Mouse (Mus musculus): ENCODE data around the gene Kctd21. TPM values are rescaled to one million over a fixed set of nuclear protein-coding genes. Genes with fewer than 3 reads are reported as not detected.
A peak's percentile ranks its signal among the peaks of the same experiment; 100 is the strongest.

The Kctd21 gene
- total RNA-seq (2021): 10 to 100 TPM; 13.7 to 15.1 TPM
- long read RNA-seq, experiment 1, transcript Kctd21-201 (2 exons, 2,966 nt): major isoform, 9 of 15 reads
- long read RNA-seq, experiment 1, partial matches to known transcripts: 5 of 15 reads
- long read RNA-seq, experiment 1, other reads (novel, unspliced or antisense): 1 of 15 reads
- long read RNA-seq, experiment 2, transcript Kctd21-201 (2 exons, 2,966 nt): major isoform, 9 of 13 reads
- long read RNA-seq, experiment 2, partial matches to known transcripts: 4 of 13 reads
- long read RNA-seq, experiment 2, other reads (novel, unspliced or antisense): 0 of 13 reads

DNA sequence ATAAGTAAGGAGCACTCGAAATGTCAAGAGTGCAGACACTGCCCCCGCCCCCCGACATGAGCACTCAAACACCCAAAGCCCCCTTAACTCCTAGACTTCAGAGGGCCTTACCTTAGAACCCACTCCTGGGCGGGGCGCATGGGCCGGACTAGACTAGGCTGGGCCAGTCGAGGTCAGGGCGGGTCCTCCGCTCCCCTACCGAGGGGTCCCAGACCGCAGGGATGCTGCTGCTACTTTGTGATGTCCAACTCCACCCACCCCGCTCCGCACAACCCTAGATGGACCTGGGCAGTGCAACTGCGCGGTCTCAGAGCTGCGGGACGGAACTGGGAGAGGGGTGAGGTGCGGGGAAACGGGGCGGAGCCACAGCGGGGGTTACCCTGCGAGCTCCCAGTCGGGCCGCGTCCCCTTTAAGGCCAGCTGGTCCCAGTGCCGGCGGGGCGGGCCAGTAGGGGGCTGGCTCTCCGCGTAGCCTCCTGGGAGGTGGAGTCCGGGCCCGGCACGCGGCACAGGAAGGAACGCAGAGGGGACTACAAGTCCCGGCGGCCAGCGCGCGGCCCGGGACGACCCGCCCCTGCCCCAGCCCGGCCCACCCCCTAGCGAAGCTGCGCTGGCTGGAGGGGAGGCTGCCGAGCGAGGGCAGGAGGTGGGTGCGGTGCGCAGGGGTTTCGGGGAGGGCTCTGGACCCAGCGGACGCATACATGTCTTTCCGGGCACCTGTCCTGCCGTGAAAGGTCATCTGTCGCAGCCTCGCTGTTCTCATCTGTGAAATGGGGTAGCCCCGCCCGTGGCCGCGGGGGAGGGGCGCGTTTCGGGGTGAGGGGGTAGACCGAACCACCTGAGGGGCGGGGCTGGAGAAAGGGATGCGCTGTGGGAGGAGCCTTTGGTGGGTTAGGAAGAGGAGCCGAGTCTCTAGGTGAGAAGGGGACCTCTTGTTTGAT lies at the start of gene Kctd21, which contains the start of gene Usp35:
TSS of gene Kctd21 (plus strand) at position 602 of the 941 bp plus-strand sequence.
TSS of gene Usp35 (minus strand) at position 295 of the 941 bp plus-strand sequence.
- DNase-seq (ENCODE audit: low spot score in 2 of 2): peak; percentile 93 to 95

DNA sequence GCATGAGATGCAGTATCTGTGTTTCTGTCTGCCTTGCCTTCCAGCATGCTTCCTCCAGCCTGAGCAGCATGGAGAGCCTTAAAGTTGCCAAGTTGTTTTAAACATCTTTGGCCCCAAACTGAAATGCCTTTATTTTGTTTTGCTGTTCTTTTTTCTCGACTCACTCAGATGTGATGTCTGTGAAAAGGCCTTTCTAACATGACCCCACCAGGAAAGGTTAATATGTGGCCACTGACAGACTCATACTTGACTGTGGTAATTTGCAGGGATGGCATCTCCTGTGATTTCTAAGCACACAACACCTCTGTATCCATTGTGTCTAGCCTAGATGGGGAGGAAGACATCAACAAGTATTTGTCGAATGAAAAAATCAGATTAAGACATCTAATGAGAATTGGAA lies 35.1 kb upstream of the Kctd21 start:
- no peak for DNase-seq (ENCODE audit: low spot score in 2 of 2)

DNA sequence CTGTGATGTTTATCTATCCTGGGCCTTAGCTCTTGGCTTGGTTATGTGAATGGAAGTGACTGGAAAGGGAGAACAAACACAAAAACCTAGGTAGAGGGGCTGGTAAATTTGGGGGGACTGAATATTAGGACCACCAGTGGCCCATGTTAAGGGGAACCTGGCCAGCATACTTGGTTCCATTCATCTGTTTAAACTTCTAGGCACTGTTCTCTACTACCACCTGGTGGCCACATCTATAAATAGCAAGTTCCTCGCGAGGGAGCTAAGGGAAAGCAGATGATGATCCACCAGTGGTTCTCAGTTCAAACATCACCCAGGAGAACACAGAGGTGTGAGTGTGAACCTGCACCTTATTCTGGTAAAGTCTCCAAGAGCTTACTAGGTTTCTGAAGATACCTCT lies 34.7 kb upstream of the Kctd21 start:
- peak; percentile 74 to 76 for DNase-seq (ENCODE audit: low spot score in 2 of 2)

DNA sequence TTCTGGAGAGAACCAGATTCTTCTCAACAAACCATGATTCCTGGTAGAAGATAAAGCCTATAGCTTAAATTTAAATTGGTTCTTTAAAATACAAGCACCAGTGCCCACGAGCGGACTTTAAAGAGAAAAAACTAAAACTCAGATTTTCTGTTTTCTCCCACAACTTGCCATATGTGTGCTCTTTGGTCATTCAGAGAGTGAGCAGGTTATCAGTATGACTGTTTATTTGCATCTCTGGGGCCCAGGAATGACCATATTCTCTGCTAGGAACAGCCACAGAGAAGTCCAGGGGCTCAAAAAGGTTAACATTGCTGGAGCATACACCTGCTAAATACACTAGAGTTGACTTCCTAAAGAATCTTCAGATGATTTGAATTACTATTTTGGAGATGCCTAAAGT lies 33.8 kb upstream of the Kctd21 start:
- DNase-seq (ENCODE audit: low spot score in 2 of 2): no peak

DNA sequence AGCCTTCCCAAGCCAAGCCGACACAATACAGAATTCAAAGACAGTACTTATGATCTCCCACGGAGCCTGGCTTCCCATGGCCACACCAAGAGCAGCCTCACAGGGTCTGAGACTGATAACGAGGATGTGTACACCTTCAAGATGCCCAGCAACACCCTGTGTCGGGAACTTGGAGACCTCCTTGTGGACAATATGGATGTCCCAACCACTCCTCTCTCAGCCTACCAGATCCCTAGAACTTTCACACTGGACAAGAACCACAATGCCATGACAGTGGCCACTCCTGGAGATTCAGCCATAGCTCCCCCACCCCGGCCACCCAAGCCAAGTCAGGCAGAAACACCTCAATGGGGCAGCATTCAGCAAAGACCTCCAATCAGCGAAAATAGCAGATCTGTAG lies 33.2 kb upstream of the Kctd21 start:
- peak in 1 of 2 experiments; percentile 1 for DNase-seq (ENCODE audit: low spot score in 2 of 2)

DNA sequence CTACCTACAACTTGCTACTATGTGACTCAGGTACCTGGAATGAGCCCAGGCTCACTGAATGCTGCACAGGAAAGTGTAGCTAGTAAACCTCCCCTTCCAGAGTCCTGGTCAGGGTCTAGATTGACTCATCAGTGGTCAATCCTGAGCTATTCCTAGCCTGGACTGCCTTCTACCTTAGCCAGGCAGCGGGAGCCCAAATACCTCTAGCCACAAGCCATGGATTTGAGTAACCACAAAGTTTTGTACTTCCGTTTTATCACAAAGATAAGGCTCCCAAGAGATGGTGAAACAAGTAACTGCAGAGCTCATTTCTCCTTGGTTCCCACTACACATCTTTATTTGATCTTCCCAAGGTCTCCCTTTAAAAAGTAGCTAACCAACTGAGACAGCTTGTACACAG lies 31.2 kb upstream of the Kctd21 start:
- no peak for DNase-seq (ENCODE audit: low spot score in 2 of 2)

DNA sequence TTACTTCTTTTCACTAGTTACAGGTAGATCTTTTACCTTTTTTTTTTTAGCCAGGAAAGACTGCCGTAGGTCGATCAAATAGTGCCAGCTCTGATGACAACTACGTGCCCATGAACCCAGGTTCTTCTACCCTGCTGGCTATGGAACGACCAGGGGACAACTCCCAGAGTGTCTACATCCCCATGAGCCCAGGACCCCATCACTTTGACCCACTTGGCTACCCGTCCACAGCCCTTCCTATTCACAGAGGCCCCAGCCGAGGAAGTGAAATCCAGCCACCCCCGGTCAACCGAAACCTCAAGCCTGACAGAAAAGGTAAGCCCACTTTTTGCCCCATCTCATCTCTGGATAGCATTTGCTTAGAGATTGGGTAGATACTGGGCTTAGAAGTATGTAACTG lies 30.8 kb upstream of the Kctd21 start:
- DNase-seq (ENCODE audit: low spot score in 2 of 2): peak in 1 of 2 experiments; percentile 0

DNA sequence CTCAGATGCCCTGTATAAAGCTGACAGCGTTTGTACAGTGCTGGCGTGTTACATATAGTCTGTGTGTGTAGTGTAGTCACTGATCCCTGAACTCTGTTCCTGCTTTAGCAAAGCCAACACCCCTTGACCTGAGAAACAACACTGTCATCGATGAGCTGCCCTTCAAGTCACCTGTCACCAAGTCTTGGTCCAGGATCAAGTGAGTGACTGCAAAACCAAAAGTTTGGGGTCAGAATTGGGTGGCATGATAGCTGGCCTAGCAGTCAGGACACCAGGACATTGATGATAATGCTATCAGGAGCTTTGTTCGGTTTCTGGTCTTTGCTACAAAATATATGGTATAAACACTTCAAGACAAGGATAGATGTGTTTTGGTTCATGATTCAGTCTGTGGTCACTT lies 29.9 kb upstream of the Kctd21 start:
- DNase-seq (ENCODE audit: low spot score in 2 of 2): no peak

DNA sequence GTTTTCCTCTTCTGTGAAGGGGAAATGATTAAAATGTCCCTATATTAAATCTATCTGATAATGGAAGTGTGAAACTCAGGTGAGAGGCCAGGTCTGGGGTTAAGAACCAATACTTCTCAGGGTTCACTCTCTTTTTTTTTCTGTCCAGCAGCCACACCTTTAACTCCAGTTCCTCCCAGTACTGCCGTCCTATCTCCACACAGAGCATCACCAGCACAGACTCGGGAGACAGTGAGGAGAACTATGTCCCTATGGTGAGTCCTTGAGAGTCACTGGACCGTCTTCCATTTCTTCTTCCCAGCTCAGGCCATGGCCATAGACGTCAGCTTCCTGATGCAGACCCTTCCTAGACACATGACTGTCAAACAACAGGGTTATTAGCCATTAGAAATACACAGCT lies 29.3 kb upstream of the Kctd21 start:
- DNase-seq (ENCODE audit: low spot score in 2 of 2): peak in 1 of 2 experiments; percentile 0

DNA sequence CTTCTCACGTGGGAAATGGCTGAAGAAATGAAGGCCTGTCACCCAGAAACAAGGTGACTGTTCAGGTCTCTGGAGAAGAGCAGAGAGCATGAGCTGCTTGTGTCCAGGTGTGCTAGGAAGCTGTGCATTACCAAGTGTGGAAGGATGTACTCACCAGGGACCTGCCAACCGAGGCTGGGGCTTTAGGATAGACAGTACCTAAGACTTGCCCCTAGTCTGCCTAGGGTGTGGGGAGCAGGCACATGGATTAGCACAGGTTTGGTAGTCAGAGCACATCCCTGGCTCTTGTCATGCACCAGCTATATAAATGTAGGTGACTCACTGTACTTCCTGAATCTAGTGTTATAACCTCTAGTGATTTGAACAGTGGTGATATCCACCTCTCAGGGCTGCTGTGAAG lies 28.5 kb upstream of the Kctd21 start:
- peak in 1 of 2 experiments; percentile 1 for DNase-seq (ENCODE audit: low spot score in 2 of 2)

DNA sequence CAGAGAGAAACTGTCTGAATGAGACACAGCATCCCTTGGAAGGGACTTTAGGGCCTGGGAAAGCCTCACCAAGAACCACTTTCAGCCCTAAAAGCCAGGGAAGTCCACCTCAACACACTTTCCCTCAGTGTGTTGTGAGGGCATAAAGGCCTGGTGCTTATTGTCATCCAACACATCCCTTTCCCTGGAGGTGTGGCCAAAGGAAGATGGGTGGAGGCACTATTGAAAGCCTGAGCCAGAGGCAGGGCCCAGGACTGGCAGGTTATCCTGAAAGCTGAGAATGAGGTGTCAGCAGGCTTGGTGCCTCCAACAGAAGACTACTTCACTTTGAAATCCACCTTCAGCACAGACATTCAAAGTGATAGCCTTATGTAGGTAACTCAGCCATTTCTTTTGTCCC lies 27.7 kb upstream of the Kctd21 start:
- DNase-seq (ENCODE audit: low spot score in 2 of 2): peak in 1 of 2 experiments; percentile 0

DNA sequence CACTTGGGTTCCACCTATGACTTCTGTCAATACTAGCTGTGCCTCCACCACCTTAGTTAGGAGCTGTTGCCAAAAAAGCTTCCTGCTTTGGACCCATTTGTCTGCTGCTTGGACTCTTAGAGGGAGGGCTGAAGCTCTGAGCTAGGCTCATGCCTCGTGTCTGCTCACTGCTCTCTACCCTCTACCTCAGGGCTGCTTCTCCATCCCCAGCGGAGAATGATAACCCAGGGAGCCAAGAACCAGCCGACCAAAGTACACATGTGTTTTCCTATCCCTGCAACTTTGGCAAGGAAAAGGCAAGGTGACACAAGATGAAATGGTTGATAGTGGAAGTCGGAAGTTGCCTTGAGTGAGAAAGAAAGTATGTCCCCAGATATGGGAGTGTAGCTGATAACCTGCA lies 26.9 kb upstream of the Kctd21 start:
- no peak for DNase-seq (ENCODE audit: low spot score in 2 of 2)

DNA sequence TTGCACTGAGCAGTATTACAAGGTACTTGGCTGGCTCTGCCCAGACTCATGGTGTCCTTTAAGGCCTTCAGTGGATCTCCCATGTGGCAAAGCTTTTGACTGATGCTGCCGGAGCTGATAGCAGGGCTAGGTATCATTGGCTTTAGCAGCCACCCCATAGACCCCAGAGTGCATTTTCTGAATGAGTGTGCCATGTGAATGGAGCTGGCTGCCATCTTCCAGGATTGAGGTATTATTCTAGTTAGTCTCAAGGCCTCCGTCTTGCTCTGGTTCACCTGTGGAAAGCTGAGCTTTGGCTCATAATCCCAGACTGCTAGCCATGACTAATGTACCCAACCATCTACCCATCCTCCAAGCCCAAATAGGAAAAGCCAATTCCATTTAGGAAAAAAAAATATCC lies 25.3 kb upstream of the Kctd21 start:
- no peak for DNase-seq (ENCODE audit: low spot score in 2 of 2)

DNA sequence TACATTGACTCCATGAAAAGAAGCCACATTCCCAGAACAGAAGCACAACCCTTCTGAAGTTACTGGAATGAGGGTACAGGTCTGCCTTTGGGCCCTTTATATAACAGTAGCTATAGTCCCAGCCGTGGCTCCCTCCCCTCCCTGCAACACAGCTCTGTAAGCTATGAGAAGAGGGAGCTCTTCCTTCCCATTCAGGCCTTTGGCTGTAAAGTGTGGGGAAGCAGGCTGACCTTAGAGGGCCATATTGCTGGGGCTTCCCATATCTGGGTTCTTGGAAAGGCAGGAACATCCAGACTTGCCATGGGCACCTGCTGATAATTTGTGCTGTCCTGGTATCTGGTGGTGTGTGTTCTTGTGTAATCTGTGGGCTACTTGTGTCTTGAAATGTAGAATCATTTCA lies 24.6 kb upstream of the Kctd21 start:
- peak in 1 of 2 experiments; percentile 0 for DNase-seq (ENCODE audit: low spot score in 2 of 2)

DNA sequence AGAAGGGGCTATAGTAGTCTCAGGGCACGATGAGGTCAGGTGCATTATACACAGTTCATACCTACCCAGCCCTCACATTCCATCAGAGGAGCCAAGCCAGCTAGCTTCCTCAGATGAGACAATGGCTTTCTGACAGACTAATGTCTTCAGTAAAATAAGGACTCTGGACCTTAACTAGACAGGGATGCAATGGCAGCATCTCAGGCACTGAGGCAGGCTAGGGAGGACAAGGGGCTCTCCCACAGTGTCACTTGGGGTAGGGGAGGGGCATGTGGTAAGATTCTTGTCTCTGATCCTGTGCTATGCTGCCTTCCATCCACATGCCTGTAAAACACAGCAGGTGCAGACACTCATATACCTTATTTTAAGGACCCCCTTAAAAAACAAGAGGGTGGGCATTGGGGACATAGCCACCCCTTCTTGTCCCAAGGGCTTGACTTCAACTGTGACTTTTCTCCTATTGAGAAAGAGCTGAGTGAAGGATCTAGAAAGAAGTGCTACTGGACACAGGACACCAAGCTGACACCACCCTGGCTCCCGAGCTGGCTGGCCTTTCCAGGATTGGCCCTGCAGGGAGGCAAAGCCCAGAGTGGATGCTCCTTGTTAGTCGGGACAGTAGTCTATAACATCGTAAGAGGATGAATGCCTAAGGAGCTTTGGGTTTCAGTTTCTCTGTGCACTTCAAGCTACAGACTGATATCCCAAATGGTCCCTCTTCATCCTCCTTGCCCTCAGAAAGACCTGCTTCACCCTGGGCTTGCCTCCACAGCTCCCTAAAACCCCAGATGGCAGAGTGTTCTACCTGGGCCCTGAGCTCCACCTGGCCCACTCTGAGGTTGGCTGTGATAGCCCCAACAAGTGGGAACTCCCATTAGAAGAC lies 22.4 kb upstream of the Kctd21 start:
- peak in 1 of 2 experiments; percentile 1 for DNase-seq (ENCODE audit: low spot score in 2 of 2)

DNA sequence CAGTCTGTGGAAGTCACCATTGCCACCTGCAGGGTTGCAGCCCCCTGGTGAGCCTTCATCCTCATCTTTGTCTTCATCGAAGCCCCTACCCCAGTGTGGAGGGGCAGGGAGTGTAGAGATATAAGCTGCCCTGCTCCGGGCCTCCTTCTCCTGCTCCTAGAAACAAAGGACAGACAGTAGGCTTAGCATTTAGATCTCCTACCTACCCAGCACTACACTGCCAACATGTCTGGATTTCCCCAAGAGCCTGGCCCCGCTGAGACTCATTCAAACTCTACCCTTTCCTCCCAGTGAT lies 21.8 kb upstream of the Kctd21 start:
- no peak for DNase-seq (ENCODE audit: low spot score in 2 of 2)

DNA sequence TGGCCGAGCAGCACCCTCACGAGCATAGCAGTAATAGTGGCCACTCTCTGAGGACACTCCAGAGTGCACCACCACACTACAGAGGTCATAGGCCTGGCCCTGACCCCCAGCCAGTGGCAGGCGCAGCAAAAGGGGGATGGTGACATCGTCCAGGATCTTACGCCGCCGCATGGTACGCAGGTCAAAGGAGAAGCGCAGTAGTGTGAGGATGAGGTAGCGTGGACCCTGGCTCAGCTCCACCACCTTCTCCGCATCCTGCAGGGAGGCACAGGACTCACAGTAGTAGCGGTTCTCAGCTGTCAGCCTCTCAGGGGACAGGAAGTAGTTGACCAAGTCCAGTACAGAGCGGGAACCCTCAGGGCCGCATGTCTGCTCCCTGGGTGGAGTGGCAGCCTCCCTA lies 20.5 kb upstream of the Kctd21 start:
- DNase-seq (ENCODE audit: low spot score in 2 of 2): no peak

DNA sequence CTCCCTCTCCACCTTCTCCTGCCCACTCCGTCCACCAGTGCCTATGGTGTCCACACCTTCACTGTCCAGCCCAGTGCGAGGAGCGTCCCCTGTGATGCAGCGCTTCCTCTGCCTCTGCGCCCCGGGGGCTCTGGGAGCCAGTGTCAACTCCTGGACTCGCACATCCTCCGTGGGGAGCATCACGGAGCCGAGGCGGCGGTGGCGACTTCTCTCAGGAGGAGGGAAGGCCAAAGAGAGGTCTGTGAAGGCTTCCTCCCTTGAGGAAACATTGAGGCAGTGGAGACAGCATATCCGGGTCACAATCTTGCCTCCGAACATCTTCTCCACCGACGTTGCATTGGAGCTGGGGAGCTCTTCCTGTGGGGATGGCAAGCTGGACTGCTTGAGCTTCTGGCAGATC lies 19.9 kb upstream of the Kctd21 start:
- no peak for DNase-seq (ENCODE audit: low spot score in 2 of 2)

DNA sequence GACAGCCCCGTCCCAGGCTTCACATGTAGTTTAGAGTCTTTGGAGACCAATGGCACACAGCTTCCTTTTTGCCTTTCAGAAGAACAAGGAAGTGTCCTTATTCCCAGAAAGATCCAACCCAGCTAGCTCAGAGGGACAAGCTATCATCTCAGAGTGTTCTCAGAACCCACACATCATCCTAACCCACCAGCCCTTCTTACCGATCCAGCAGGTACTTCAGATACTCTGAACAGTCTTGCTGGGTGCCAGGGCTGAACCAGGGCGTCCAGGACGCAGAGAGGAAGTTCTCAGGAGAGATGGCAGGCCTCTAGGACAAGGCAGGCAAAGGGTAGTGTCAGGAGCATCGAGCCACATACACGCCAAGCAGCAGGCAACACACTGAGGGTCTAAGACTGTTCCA lies 19.3 kb upstream of the Kctd21 start:
- no peak for DNase-seq (ENCODE audit: low spot score in 2 of 2)

DNA sequence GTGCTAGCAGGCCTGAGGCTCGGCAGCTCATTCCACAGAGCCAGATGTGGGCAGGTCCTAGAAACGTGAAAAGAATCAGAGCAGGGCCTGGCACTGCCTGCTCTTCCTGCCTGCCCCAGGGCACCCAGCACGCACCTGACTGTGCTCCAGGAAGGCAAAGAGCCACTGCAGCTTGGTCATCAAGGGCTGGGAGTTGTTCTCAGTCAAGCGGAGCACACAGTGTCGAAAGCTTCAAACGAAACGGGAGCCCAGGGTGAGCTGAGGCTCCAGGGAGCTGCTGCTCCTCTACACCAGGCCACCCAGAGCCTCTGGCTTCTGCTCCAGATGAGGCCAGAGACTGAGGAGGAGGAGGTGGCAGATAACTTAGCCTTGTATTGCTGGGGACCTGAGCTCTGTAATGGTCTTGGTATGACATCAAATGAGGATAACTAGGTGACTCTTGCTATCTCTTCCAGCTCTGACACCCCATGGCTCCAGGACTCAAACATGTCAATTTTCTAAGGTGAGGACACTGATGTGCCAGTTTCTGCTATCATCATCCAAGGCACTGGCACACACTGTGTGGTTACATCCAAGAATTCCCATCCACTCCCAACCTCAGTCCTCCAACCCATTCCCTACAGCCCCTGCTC lies 18.6 kb upstream of the Kctd21 start:
- DNase-seq (ENCODE audit: low spot score in 2 of 2): no peak

DNA sequence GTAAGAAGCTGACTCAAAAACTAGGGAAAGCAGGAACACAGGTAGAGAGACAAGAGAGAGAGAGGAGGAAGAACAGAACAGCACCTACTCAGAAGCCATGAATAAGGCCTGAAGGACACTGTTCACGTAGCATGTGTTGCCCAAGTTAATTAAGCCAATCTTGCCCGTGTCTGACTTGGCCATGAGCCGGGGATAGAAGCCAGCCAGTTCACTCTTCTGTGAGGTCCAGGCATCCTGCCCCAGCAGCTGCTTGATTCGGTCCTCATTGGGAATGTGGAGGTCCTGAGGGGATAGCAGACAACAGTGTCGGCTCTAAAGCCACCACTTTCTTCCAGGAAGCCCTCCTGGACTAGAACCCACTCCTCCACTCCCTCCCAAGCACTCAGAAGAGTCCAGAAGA lies 17.5 kb upstream of the Kctd21 start:
- no peak for DNase-seq (ENCODE audit: low spot score in 2 of 2)
